ENCODE assay signal across 8 mouse cellular contexts in the genomic region with DNA sequence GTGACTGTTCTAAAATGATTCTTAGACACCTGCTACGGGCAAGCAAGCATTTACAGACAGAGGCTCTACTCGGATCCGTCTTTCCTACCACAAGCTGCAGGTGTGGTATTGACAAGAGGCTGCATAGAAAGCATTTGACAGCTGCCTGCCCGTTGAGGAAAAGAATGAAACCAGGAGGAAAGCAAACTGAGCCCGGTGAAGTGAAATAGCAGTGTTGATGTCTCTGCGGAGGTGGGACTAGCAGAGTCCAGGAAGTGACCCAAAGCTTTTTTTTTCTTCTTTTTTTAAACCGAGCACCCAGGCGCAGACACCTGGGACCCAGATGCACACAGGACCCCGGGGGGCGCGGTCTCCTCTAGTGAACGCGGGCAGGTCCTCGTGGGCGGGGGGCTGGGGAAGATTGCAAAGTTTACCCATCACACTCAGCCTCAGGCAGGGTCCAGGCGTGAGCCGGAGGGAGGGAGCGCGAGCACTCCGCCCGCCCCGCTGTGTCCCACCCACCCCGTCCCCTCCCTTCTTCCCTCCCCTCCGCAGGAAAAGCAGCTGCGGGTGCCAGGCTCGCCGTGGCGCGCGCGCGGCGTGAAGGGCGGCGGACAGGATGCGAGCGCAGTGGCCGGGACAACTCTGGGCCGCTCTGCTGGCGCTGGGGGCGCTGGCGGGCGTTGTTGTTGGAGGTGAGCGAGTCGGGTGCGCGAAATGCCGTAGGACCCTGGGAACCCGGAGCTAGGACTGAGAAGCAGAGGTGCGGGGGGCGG. TPM values are rescaled to one million over a fixed set of nuclear protein-coding genes. Genes with fewer than 3 reads are reported as not detected.
A peak's percentile ranks its signal among the peaks of the same experiment; 100 is the strongest.
DNase-seq lines count a peak whose midpoint lies in the region; ATAC-seq and TF ChIP-seq lines count a peak whose summit lies in the region.

A gene (plus strand): TSS at position 510 of the 755 bp plus-strand sequence.

- H3K9ac ChIP-seq in forebrain, embryonic 14.5 days (ENCODE audit: low read length): peak within 1 kb of the TSS; percentile 58
- H3K9ac ChIP-seq in lung, embryonic 16.5 days (ENCODE audit: low read length): peak within 1 kb of the TSS; percentile 63

- no peak for TF ChIP-seq POLR2A in olfactory bulb, adult 2 months (IDR thresholded peaks at IDR 0.05; ENCODE audit: insufficient read depth, low read depth, low read length)

- H3K4me1 ChIP-seq in E14TG2a.4 (replicated peaks; ENCODE audit: low read depth, low read length): peaks cover 37% of the 10 kb centered on the region
- H3K4me1 ChIP-seq in brown adipose tissue, adult 24 weeks (ENCODE audit: control insufficient read depth, insufficient read depth, insufficient read length, low read length): peaks cover 6% of the 10 kb centered on the region; the same call in 1 of the 2 replicates
- peaks cover 4% of the 10 kb centered on the region; the same call in 1 of the 2 replicates for H3K4me1 ChIP-seq in forebrain, embryonic 14.5 days (ENCODE audit: control insufficient read depth, insufficient read depth, low read length)
- peaks cover 4% of the 10 kb centered on the region; the same call in 1 of the 2 replicates for H3K4me1 ChIP-seq in lung, embryonic 16.5 days (replicated peaks; ENCODE audit: control insufficient read depth, insufficient read depth, low read length)
- H3K4me1 ChIP-seq in olfactory bulb, adult 2 months (ENCODE audit: control insufficient read depth, insufficient read depth, low read length): peaks cover 13% of the 10 kb centered on the region

- H3K27me3 ChIP-seq in E14TG2a.4 (ENCODE audit: insufficient read depth, low read length): peaks cover 68% of the 10 kb centered on the region
- H3K27me3 ChIP-seq in forebrain, embryonic 14.5 days (replicated peaks; ENCODE audit: control insufficient read depth, insufficient read depth, low read length): peaks cover 19% of the 10 kb centered on the region
- H3K27me3 ChIP-seq in lung, embryonic 16.5 days (ENCODE audit: control insufficient read depth, insufficient read depth, low read depth, low read length): peaks cover 2% of the 10 kb centered on the region; the same call in 1 of the 2 replicates

- intact Hi-C loops in heart, postnatal 14 days (cut with DNase I): no loop called here

- H3K4me3 ChIP-seq in E14TG2a.4 (replicated peaks; ENCODE audit: low read length): peak within 1 kb of the TSS; percentile 85
- peak within 1 kb of the TSS; percentile 53 for H3K4me3 ChIP-seq in brown adipose tissue, adult 24 weeks (ENCODE audit: insufficient read depth, low read depth, low read length)
- H3K4me3 ChIP-seq in forebrain, embryonic 14.5 days (ENCODE audit: low read depth, low read length): peak within 1 kb of the TSS; percentile 44
- peak within 1 kb of the TSS; percentile 56 for H3K4me3 ChIP-seq in lung, embryonic 16.5 days (ENCODE audit: low read length)
- peak within 1 kb of the TSS; percentile 56 for H3K4me3 ChIP-seq in olfactory bulb, adult 2 months (ENCODE audit: insufficient read depth, low read depth, low read length)

- H3K36me3 ChIP-seq in E14TG2a.4 (ENCODE audit: insufficient read depth, low read length): no peaks in the 10 kb centered on the region
- H3K36me3 ChIP-seq in forebrain, embryonic 14.5 days (ENCODE audit: control insufficient read depth, insufficient read depth, low read length): no peaks in the 10 kb centered on the region
- H3K36me3 ChIP-seq in lung, embryonic 16.5 days (ENCODE audit: control insufficient read depth, insufficient read depth, low read length): no peaks in the 10 kb centered on the region

- no peak for TF ChIP-seq CTCF in E14TG2a.4 (conservative IDR thresholded peaks at IDR 0.05; ENCODE audit: low read length)
- 0 out of 2 replicates have a peak, but pooled peaks have one; percentile 21 for TF ChIP-seq CTCF in olfactory bulb, adult 2 months (IDR thresholded peaks at IDR 0.05; ENCODE audit: insufficient read depth, low read depth, low read length)

- H3K9me3 ChIP-seq in E14TG2a.4 (ENCODE audit: low read length): no peaks in the 10 kb centered on the region
- no peaks in the 10 kb centered on the region for H3K9me3 ChIP-seq in forebrain, embryonic 14.5 days (replicated peaks; ENCODE audit: control insufficient read depth, low read length)
- H3K9me3 ChIP-seq in lung, embryonic 16.5 days (ENCODE audit: control insufficient read depth, low read length): no peaks in the 10 kb centered on the region

- H3K27ac ChIP-seq in brown adipose tissue, adult 24 weeks (replicated peaks; ENCODE audit: low read depth, low read length): no peak within 1 kb of the TSS
- no peak within 1 kb of the TSS for H3K27ac ChIP-seq in forebrain, embryonic 14.5 days (ENCODE audit: low read depth, low read length)
- peak within 1 kb of the TSS; percentile 31; the same call in 1 of the 2 replicates for H3K27ac ChIP-seq in lung, embryonic 16.5 days (ENCODE audit: low read length)
- no peak within 1 kb of the TSS for H3K27ac ChIP-seq in olfactory bulb, adult 2 months (ENCODE audit: insufficient read depth, low read depth, low read length)

- 1% methylated on average over 49 of the region's 51 CpGs for WGBS in forebrain, embryonic 14.5 days
- WGBS in lung, embryonic 16.5 days: under 1% methylated on average over 50 of the region's 51 CpGs
- WGBS in olfactory bulb, adult 2 months: 1% methylated on average over 42 of the region's 51 CpGs

- peak; percentile 84 for ATAC-seq in forebrain, embryonic 14.5 days
- peak; percentile 90 for ATAC-seq in lung, embryonic 16.5 days (ENCODE audit: low read depth)

- peak; percentile 76 for DNase-seq in forebrain, embryonic 14.5 days (ENCODE audit: low spot score)
- peak; percentile 83 to 85 for DNase-seq in heart, postnatal 14 days
- peak; percentile 83 to 88 for DNase-seq in kidney, postnatal 4 days
- DNase-seq in thymus, postnatal 10 days (ENCODE audit: low spot score in 2 of 2): peak; percentile 43 to 67

- peak within 1 kb of the TSS; percentile 70 for H3K4me2 ChIP-seq in forebrain, embryonic 14.5 days (ENCODE audit: low read length)
- peak within 1 kb of the TSS; percentile 83 for H3K4me2 ChIP-seq in lung, embryonic 16.5 days (ENCODE audit: low read depth, low read length)

RNA-seq across cellular contexts. Expression of the gene that starts here (rescaled TPM):
- 0.71 and 0.83 TPM in 2 replicates for polyA plus RNA-seq in brown adipose tissue, adult 24 weeks (2012; ENCODE audit: insufficient read depth, insufficient read length, missing spikeins)
- 0.24 and 0.27 TPM in 2 replicates for polyA plus RNA-seq in forebrain, embryonic 14.5 days (2014; fragmentation: Nextera tagmentation; extraction: Ambion mirVana)
- total RNA-seq in heart, postnatal 14 days (2021): 1 to 10 TPM; 4.8 to 4.9 TPM
- polyA plus RNA-seq in lung, embryonic 16.5 days (2015; fragmentation: Nextera tagmentation; extraction: Ambion mirVana): 4.5 and 4.6 TPM in 2 replicates
- not detected in 2 replicates for polyA plus RNA-seq in olfactory bulb, adult 2 months (2012; ENCODE audit: insufficient read depth, insufficient read length, low replicate concordance, missing spikeins)

Comparison
In these comparisons a context has a peak if more than half of its experiments do, and no peak if none do; other contexts are left out.
1. Peak in DNase-seq, ATAC-seq, H3K4me3 ChIP-seq, H3K9ac ChIP-seq and H3K4me2 ChIP-seq in forebrain, embryonic 14.5 days; RNA of the gene not detected or under 1 TPM.